Mouse (Mus musculus) erythroblast, embryonic 14.5 days (primary cell): ENCODE data around the gene Gphb5.

Experiments
- GATA1 ChIP-seq: IDR thresholded peaks from 2 replicates; pipeline ENCODE4 v1.6.1; 2012; ENCODE audit warnings: low read length, inconsistent platforms, mixed read lengths
- TAL1 ChIP-seq: IDR thresholded peaks from 3 replicates; pipeline ENCODE4 v1.6.1; 2012; ENCODE audit warnings: low read length, inconsistent platforms, mixed read lengths

DNA sequence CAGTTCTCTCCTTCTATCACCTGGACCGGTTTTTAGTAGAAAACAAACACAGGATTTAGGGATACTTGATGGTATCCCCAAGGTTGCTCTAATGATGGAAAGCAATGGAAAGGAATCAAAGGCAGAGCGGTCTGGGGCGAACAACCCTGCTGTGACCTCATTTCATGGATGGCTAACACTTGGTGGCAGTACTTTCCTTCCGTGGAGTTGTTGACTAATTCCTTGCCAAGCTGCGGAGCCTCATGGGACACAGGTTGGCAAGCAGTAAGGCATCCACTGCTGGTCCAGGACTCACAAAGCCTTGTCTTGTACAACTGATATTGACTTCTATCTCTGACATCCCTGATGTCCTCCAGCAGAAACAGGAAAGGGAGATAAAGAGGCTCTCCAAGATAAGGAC lies 48.1 kb downstream of the Gphb5 start:
- TF ChIP-seq GATA1: no peak
- TF ChIP-seq TAL1: no peak
